Mouse (Mus musculus) CH12.LX (cell line): Measurements from ENCODE around the gene Parm1. TPM values are rescaled to one million over a fixed set of nuclear protein-coding genes. Genes with fewer than 3 reads are reported as not detected.

ENCODE experiments used
- DNase-seq: peaks from one replicate; pipeline ENCODE4 v3.0.0-alpha.2; 2013; ENCODE audit errors: extremely low read depth
- H3K27ac ChIP-seq: 2 replicates; pipeline ENCODE4 v1.5.1; 2012; ENCODE audit warnings: low read depth, mild to moderate bottlenecking, control low read depth, moderate library complexity; ENCODE audit not compliant: insufficient read depth
- H3K27me3 ChIP-seq: replicated peaks from 2 replicates; pipeline ENCODE3; 2012; ENCODE audit warnings: inconsistent platforms
- H3K36me3 ChIP-seq, 2 experiments: replicated peaks in 1 of 2; 2 replicates each; pipeline versions ENCODE3 to v1.6.1; 2012; ENCODE audit warnings: inconsistent platforms in 1 of 2, low read length in 1 of 2, mild to moderate bottlenecking in 1 of 2, mixed read lengths in 1 of 2, moderate library complexity in 1 of 2; ENCODE audit not compliant: control insufficient read depth in 1 of 2, insufficient read depth in 1 of 2
- H3K4me1 ChIP-seq, 2 experiments: 2 replicates each; pipeline ENCODE4 v1.6.1; 2012; ENCODE audit warnings: inconsistent platforms in 1 of 2, moderate library complexity in 1 of 2; ENCODE audit not compliant: insufficient read depth in 2 of 2, control insufficient read depth in 1 of 2
- H3K4me2 ChIP-seq: 2 replicates; pipeline ENCODE4 v1.6.1; 2012; ENCODE audit warnings: low read depth, mild to moderate bottlenecking, control low read depth; ENCODE audit not compliant: poor library complexity, insufficient read depth, severe bottlenecking
- H3K4me3 ChIP-seq, 3 experiments: fragments of 150-350 bp in 1 of 3; sonication (generic) in 1 of 3; replicated peaks in 1 of 3; 2 replicates each; pipeline versions ENCODE3 to v1.5.1; 2011 to 2012; ENCODE audit warnings: low read depth in 2 of 3, low read length in 2 of 3, mild to moderate bottlenecking in 2 of 3, moderate library complexity in 2 of 3, control low read depth in 1 of 3, improper control_type of control experiment in 1 of 3, inconsistent platforms in 1 of 3, mixed read lengths in 1 of 3; ENCODE audit not compliant: poor library complexity in 1 of 3
- H3K79me2 ChIP-seq: replicated peaks from 2 replicates; pipeline ENCODE4 v1.6.1; 2012; ENCODE audit warnings: mild to moderate bottlenecking, moderate library complexity; ENCODE audit not compliant: control insufficient read depth, poor library complexity, insufficient read depth, severe bottlenecking; ENCODE audit errors: extremely low read depth
- H3K9ac ChIP-seq: 2 replicates; pipeline ENCODE4 v1.6.1; 2012; ENCODE audit warnings: low read depth, mild to moderate bottlenecking, control low read depth, moderate library complexity; ENCODE audit not compliant: insufficient read depth
- H3K9me3 ChIP-seq: replicated peaks from 2 replicates; pipeline ENCODE3; 2012; ENCODE audit warnings: low read length, inconsistent platforms, mixed read lengths
- BHLHE40 ChIP-seq: IDR thresholded peaks from 2 replicates; pipeline ENCODE4 v1.6.1; 2011; ENCODE audit warnings: mild to moderate bottlenecking, low read depth, low read length, improper control_type of control experiment
- CHD1 ChIP-seq: IDR thresholded peaks from 2 replicates; pipeline ENCODE4 v1.6.1; 2012; ENCODE audit warnings: low read depth, low read length, improper control_type of control experiment, inconsistent platforms
- CHD2 ChIP-seq: IDR thresholded peaks from 2 replicates; pipeline ENCODE4 v1.6.1; 2011; ENCODE audit warnings: low read length, improper control_type of control experiment
- CTCF ChIP-seq, 2 experiments: IDR thresholded peaks in 1 of 2; conservative IDR thresholded peaks in 1 of 2; 2 replicates each; pipeline ENCODE4 v1.5.1; 2011 to 2012; ENCODE audit warnings: low read depth in 2 of 2, low read length in 2 of 2, improper control_type of control experiment in 1 of 2, inconsistent platforms in 1 of 2, mild to moderate bottlenecking in 1 of 2, moderate library complexity in 1 of 2
- EP300 ChIP-seq: IDR thresholded peaks from 2 replicates; pipeline ENCODE4 v1.6.1; 2011; ENCODE audit warnings: low read length, improper control_type of control experiment
- ETS1 ChIP-seq: conservative IDR thresholded peaks from 2 replicates; pipeline ENCODE4 v1.6.1; 2012; ENCODE audit warnings: low read depth, mild to moderate bottlenecking, inconsistent platforms, low read length, improper control_type of control experiment, moderate library complexity
- GABPA ChIP-seq: IDR thresholded peaks from 2 replicates; pipeline ENCODE4 v1.6.1; 2012; ENCODE audit warnings: low read depth, low read length, improper control_type of control experiment, inconsistent platforms; ENCODE audit not compliant: insufficient replicate concordance
- IRF4 ChIP-seq: IDR thresholded peaks from 2 replicates; pipeline ENCODE4 v1.6.1; 2014; ENCODE audit warnings: low read depth, mild to moderate bottlenecking, inconsistent platforms, low read length, improper control_type of control experiment
- JUND ChIP-seq: conservative IDR thresholded peaks from 2 replicates; pipeline ENCODE4 v1.6.1; 2011; ENCODE audit warnings: low read depth, low read length, improper control_type of control experiment
- KAT2A ChIP-seq: IDR thresholded peaks from 2 replicates; pipeline ENCODE4 v1.6.1; 2012; ENCODE audit warnings: low read length, improper control_type of control experiment, inconsistent platforms; ENCODE audit not compliant: insufficient replicate concordance
- MXI1 ChIP-seq: IDR thresholded peaks from 2 replicates; pipeline ENCODE4 v1.6.1; 2011; ENCODE audit warnings: mild to moderate bottlenecking, low read depth, low read length, improper control_type of control experiment
- MYC ChIP-seq: IDR thresholded peaks from 2 replicates; pipeline ENCODE4 v1.6.1; 2011; ENCODE audit warnings: low read depth, mild to moderate bottlenecking, improper control_type of control experiment, low read length
- NRF1 ChIP-seq: IDR thresholded peaks from 2 replicates; pipeline ENCODE4 v1.6.1; 2014; ENCODE audit warnings: low read depth, mild to moderate bottlenecking, inconsistent platforms, low read length, improper control_type of control experiment, moderate library complexity
- POLR2A ChIP-seq: IDR thresholded peaks from 2 replicates; pipeline ENCODE4 v1.6.1; 2011; ENCODE audit warnings: low read depth, mild to moderate bottlenecking, improper control_type of control experiment, low read length
- RAD21 ChIP-seq: IDR thresholded peaks from 2 replicates; pipeline ENCODE4 v1.6.1; 2011; ENCODE audit warnings: low read depth, mild to moderate bottlenecking, low read length, improper control_type of control experiment, moderate library complexity
- RCOR1 ChIP-seq: conservative IDR thresholded peaks from 2 replicates; pipeline ENCODE4 v1.6.1; 2012; ENCODE audit warnings: low read depth, mild to moderate bottlenecking, inconsistent platforms, low read length, improper control_type of control experiment
- TCF12 ChIP-seq: IDR thresholded peaks from 2 replicates; pipeline ENCODE4 v1.6.1; 2014; ENCODE audit warnings: low read depth, mild to moderate bottlenecking, inconsistent platforms, low read length, improper control_type of control experiment
- USF1 ChIP-seq: IDR thresholded peaks from 2 replicates; pipeline ENCODE4 v1.6.1; 2014; ENCODE audit warnings: low read depth, mild to moderate bottlenecking, inconsistent platforms, low read length, improper control_type of control experiment
- ZKSCAN1 ChIP-seq: IDR thresholded peaks from 2 replicates; pipeline ENCODE4 v1.6.1; 2012; ENCODE audit warnings: low read depth, inconsistent platforms, low read length, improper control_type of control experiment, borderline replicate concordance
- ZNF384 ChIP-seq: IDR thresholded peaks from 2 replicates; pipeline ENCODE4 v1.6.1; 2012; ENCODE audit warnings: low read depth, low read length, improper control_type of control experiment, inconsistent platforms
- dilution Hi-C: fragments of 300-500 bp; cut with MboI; formaldehyde crosslinking; loops from 2 replicates; pipeline ENCODE4 v1.14.3; 2020; ENCODE audit warnings: low sequenced_read_pairs; ENCODE audit not compliant: extremely low pct_unique_long_range_greater_than_20kb, extremely low pct_ligation_motif_present
- in situ Hi-C: fragments of 300-500 bp; cut with MboI; formaldehyde crosslinking; loops from 3 replicates; pipeline ENCODE4 v1.14.3; 2019; ENCODE audit warnings: low sequenced_read_pairs, low pct_ligation_motif_present, low pct_unique_long_range_greater_than_20kb, mixed read lengths
- polyA plus RNA-seq: library from polyadenylated mRNA; unstranded; fragments of >175 nt; gene quantifications from 2 replicates; pipeline ENCODE4 v1.2.1, GENCODE M21; 2012; ENCODE audit warnings: low read depth; ENCODE audit not compliant: insufficient read length
- total RNA-seq, 2 experiments: library from RNA; depleted of rRNA; stranded (reverse); fragments of 300-350 nt in 1 of 2; fragments of >200 nt in 1 of 2; gene quantifications; 2 replicates each; pipeline ENCODE4 v1.2.3; 2012 to 2014

The Parm1 gene
- total and polyA plus RNA-seq, 3 experiments, result 0.85 to 2.6 (median 0.90) TPM

DNA sequence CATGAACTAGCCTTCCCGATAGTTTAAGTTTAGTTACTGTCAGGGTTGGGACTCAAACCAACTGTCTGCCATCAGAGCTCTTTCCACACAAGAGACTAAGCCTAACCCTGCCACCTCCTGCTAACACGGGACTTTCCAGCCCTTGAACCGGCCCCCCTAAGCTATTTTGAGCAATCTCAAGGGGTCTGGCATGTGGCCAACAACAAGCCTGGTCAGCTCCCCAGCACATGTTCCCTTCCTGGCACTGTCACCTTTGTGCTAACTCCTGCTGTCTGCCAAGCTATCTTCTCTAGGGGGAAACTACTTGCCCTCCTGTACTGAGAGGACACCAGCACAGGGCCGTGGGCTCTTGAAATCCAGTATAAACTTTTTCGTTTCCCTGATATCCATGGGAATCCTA is 112.1 kb downstream of the Parm1 start (continued):
- TF ChIP-seq EP300 (peak; percentile 36; the same call in 1 of the 2 replicates), MYC (peak; percentile 84), BHLHE40 (peak; percentile 93), JUND (no peak), NRF1 (no peak), RCOR1 (no peak), POLR2A (no peak), CHD2 (no peak), CTCF (conservative IDR thresholded peaks at IDR 0.05 in 1 of 2, IDR thresholded peaks at IDR 0.05 in 1 of 2; ENCODE audit: low read depth in 2 of 2, low read length in 2 of 2) (no peak), MXI1 (no peak), CHD1 (peak; percentile 79; the same call in 1 of the 2 replicates), TCF12 (peak; percentile 74; the same call in 1 of the 2 replicates), RAD21 (no peak; the same call in 1 of the 2 replicates), ZKSCAN1 (no peak), IRF4 (peak; percentile 39; the same call in 1 of the 2 replicates), ETS1 (peak; percentile 55; the same call in 1 of the 2 replicates), GABPA (no peak), KAT2A (no peak)

- Histone ChIP-seq H3K27ac (no peak overlapping the region), H3K36me3 (no peaks in the 10 kb centered on the region), H3K9me3 (no peaks in the 10 kb centered on the region), H3K79me2 (no peaks in the 10 kb centered on the region), H3K4me2 (no peak overlapping the region), H3K4me1 (peaks cover 0 to 6% of the 10 kb centered on the region in 2 experiments; a peak in 1 of 4 replicates), H3K9ac (no peak overlapping the region), H3K4me3 (no peak overlapping the region), H3K27me3 (no peaks in the 10 kb centered on the region)
- TF ChIP-seq RCOR1 (no peak), ZNF384 (no peak), MXI1 (no peak), USF1 (no peak)
- in situ Hi-C loops (no loop called here), dilution Hi-C loops (no loop called here)
- no peak for DNase-seq
These were observed 133.9 kb downstream of the Parm1 start for GRCm38 (mm10) chr5:91651330-91651729.
